Mouse (Mus musculus) ES-E14 (cell line): ENCODE measurements around the gene Agps. TPM values are rescaled to one million over a fixed set of nuclear protein-coding genes. Genes with fewer than 3 reads are reported as not detected.

ENCODE experiments used
- DNase-seq: peaks from one replicate; pipeline ENCODE4 v3.0.0-alpha.2; 2013; ENCODE audit warnings: low read depth, low spot score
- H3K27ac ChIP-seq: 2 replicates; pipeline ENCODE4 v1.5.1; 2012; ENCODE audit warnings: low read depth, mild to moderate bottlenecking, low read length, moderate library complexity, mixed read lengths; ENCODE audit not compliant: poor library complexity, insufficient read depth, severe bottlenecking
- H3K36me3 ChIP-seq: 2 replicates; pipeline ENCODE4 v1.6.1; 2012; ENCODE audit warnings: mild to moderate bottlenecking, low read length, moderate library complexity, mixed read lengths; ENCODE audit not compliant: control insufficient read depth, poor library complexity, insufficient read depth, severe bottlenecking
- H3K4me1 ChIP-seq, 2 experiments: fragments of 150-350 bp in 1 of 2; sonication (generic) in 1 of 2; 2 replicates each; pipeline ENCODE4 v1.6.1; 2012; ENCODE audit warnings: low read length in 2 of 2, mild to moderate bottlenecking in 1 of 2, mixed read lengths in 1 of 2; ENCODE audit not compliant: control insufficient read depth in 2 of 2, insufficient read depth in 2 of 2, poor library complexity in 1 of 2
- H3K4me3 ChIP-seq, 2 experiments: fragments of 150-350 bp in 1 of 2; sonication (generic) in 1 of 2; 2 replicates each; pipeline ENCODE4 v1.5.1; 2012; ENCODE audit warnings: low read length in 2 of 2, low read depth in 1 of 2, mild to moderate bottlenecking in 1 of 2, mixed read lengths in 1 of 2; ENCODE audit not compliant: insufficient read depth in 1 of 2, poor library complexity in 1 of 2, severe bottlenecking in 1 of 2
- H3K9ac ChIP-seq: 2 replicates; pipeline ENCODE4 v1.6.1; 2012; ENCODE audit warnings: low read depth, mild to moderate bottlenecking, low read length, mixed read lengths; ENCODE audit not compliant: poor library complexity, insufficient read depth, severe bottlenecking
- H3K9me3 ChIP-seq: fragments of 150-350 bp; sonication (generic); 2 replicates; pipeline ENCODE4 v1.6.1; 2012; ENCODE audit warnings: low read depth, mild to moderate bottlenecking, low read length; ENCODE audit not compliant: control insufficient read depth, insufficient read depth
- CHD2 ChIP-seq: IDR thresholded peaks from 2 replicates; pipeline ENCODE4 v1.6.1; 2014; ENCODE audit warnings: mild to moderate bottlenecking, low read depth, low read length, inconsistent platforms
- HCFC1 ChIP-seq: IDR thresholded peaks from 2 replicates; pipeline ENCODE4 v1.6.1; 2012; ENCODE audit warnings: low read length, inconsistent platforms, borderline replicate concordance; ENCODE audit not compliant: insufficient read depth
- MAFK ChIP-seq: IDR thresholded peaks from 2 replicates; pipeline ENCODE4 v1.6.1; 2014; ENCODE audit warnings: mild to moderate bottlenecking, low read depth, low read length, inconsistent platforms; ENCODE audit not compliant: insufficient read depth
- ZC3H11A ChIP-seq: IDR thresholded peaks from 2 replicates; pipeline ENCODE4 v1.6.1; 2012; ENCODE audit warnings: low read depth, mild to moderate bottlenecking, inconsistent platforms, low read length, borderline replicate concordance
- ZNF384 ChIP-seq: IDR thresholded peaks from 2 replicates; pipeline ENCODE4 v1.6.1; 2012; ENCODE audit warnings: low read depth, low read length, inconsistent platforms
- in situ Hi-C, 2 experiments: fragments of 600-800 bp; cut with MboI; formaldehyde crosslinking; loops; one replicate each; pipeline ENCODE4 v1.15.1; 2025; ENCODE audit warnings: low sequenced_read_pairs in 2 of 2, inconsistent platforms in 1 of 2; ENCODE audit not compliant: unreplicated experiment in 2 of 2
- total RNA-seq: library from RNA; depleted of rRNA; stranded (reverse); fragments of 300-350 nt; gene quantifications from 2 replicates; pipeline ENCODE4 v1.2.3, GENCODE M21; 2012

Agps gene
- total RNA-seq, 1 experiment = 101 TPM

GRCm38 (mm10) chr2:75901869-75902268 is 69.9 kb downstream of the Agps start:
- H3K9me3 ChIP-seq = no peaks in the 10 kb centered on the region

GRCm38 (mm10) chr2:75907142-75907541 is 75.2 kb downstream of the Agps start:
- H3K36me3 ChIP-seq = peaks cover 9% of the 10 kb centered on the region
- no peak for TF ChIP-seq CHD2
- no peak for TF ChIP-seq ZNF384
- TF ChIP-seq ZC3H11A = no peak
- TF ChIP-seq MAFK = no peak
- no peak for TF ChIP-seq HCFC1

More at GRCm38 (mm10) chr2:75901869-75902268, 69.9 kb downstream of the Agps start:
- Histone ChIP-seq H3K9ac (no peak overlapping the region), H3K4me3 (no peak overlapping the region), H3K36me3 (peaks cover 7% of the 10 kb centered on the region), H3K27ac (no peak overlapping the region), H3K4me1 (no peaks in the 10 kb centered on the region)
- DNase-seq = no peak
- in situ Hi-C loops = no loop called here
- no peak for TF ChIP-seq ZNF384
- TF ChIP-seq CHD2 = no peak
- no peak for TF ChIP-seq ZC3H11A
- TF ChIP-seq HCFC1 = no peak
- TF ChIP-seq MAFK = no peak

GRCm38 (mm10) chr2:75915040-75915439 is 83.1 kb downstream of the Agps start:
- Histone ChIP-seq H3K4me3 (no peak overlapping the region), H3K27ac (no peak overlapping the region), H3K36me3 (peaks cover 13% of the 10 kb centered on the region), H3K4me1 (0 out of 4 replicates have a peak, but pooled peaks cover 0 to 2% of the 10 kb centered on the region in 2 experiments), H3K9me3 (no peaks in the 10 kb centered on the region), H3K9ac (no peak overlapping the region)
- TF ChIP-seq ZC3H11A (no peak), CHD2 (no peak), MAFK (no peak), HCFC1 (no peak), ZNF384 (no peak)
- in situ Hi-C loops = no loop called here
- no peak for DNase-seq

More at GRCm38 (mm10) chr2:75907142-75907541, 75.2 kb downstream of the Agps start:
- no peak for DNase-seq
- no peaks in the 10 kb centered on the region for H3K4me1 ChIP-seq
- no peak overlapping the region for H3K27ac ChIP-seq
- in situ Hi-C loops = no loop called here
- no peaks in the 10 kb centered on the region for H3K9me3 ChIP-seq
- H3K4me3 ChIP-seq = no peak overlapping the region
- H3K9ac ChIP-seq = no peak overlapping the region

- no peak overlapping the region for H3K27ac ChIP-seq
- TF ChIP-seq ZNF384 = no peak
- no peak for TF ChIP-seq MAFK
- no peak for TF ChIP-seq HCFC1
- TF ChIP-seq CHD2 = no peak
- no peak for TF ChIP-seq ZC3H11A
- no peak overlapping the region for H3K4me3 ChIP-seq
- in situ Hi-C loops = no loop called here
- H3K4me1 ChIP-seq = no peaks in the 10 kb centered on the region
- H3K36me3 ChIP-seq = peaks cover 4% of the 10 kb centered on the region; the same call in 1 of the 2 replicates
- H3K9me3 ChIP-seq = no peaks in the 10 kb centered on the region
- no peak overlapping the region for H3K9ac ChIP-seq
- no peak for DNase-seq
These were observed 91.9 kb downstream of the Agps start for GRCm38 (mm10) chr2:75923807-75924340.

GRCm38 (mm10) chr2:75926061-75926460 is 94.1 kb downstream of the Agps start:
- no peak for DNase-seq
- H3K4me3 ChIP-seq = no peak overlapping the region
- no peaks in the 10 kb centered on the region for H3K4me1 ChIP-seq
- no peak overlapping the region for H3K9ac ChIP-seq
- H3K36me3 ChIP-seq = peaks cover 2% of the 10 kb centered on the region; the same call in 1 of the 2 replicates
- H3K9me3 ChIP-seq = no peaks in the 10 kb centered on the region
- TF ChIP-seq ZC3H11A (no peak), MAFK (no peak), ZNF384 (no peak), CHD2 (no peak), HCFC1 (no peak)
- H3K27ac ChIP-seq = no peak overlapping the region
- in situ Hi-C loops = no loop called here
